Mouse (Mus musculus): ENCODE data around the gene 2310046K23Rik. TPM values are rescaled to one million over a fixed set of nuclear protein-coding genes. Genes with fewer than 3 reads are reported as not detected.

Gene 2310046K23Rik
- polyA plus RNA-seq (2015; fragmentation: Nextera tagmentation; extraction: Ambion mirVana) = not detected in 2 replicates

DNA sequence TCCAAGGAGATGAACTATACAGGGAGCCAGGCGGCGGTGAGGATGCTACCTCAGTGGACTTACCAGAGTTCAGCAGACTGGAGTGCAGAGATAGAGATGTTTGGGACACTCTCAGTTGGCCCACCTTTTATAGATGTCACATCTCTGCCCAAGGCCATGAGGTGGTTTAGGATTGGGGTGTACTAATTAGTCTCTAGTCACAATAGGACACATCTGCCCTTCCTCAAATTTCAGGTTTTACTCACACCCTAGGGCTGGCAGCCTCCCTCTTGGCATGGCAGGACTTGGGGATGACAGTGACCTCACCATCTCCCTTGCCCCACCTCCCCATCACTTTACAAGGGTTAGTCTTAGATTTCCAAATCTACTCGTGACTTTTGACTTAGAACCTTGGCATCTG lies at the start of gene 2310046K23Rik:
2310046K23Rik (minus strand) TSS at position 101 of the 400 bp plus-strand sequence.
- Histone ChIP-seq H3K36me3 (replicated peaks) (no peaks in the 10 kb centered on the region), H3K4me1 (replicated peaks) (no peaks in the 10 kb centered on the region), H3K9ac (no peak within 1 kb of the TSS), H3K4me3 (replicated peaks) (no peak within 1 kb of the TSS), H3K4me2 (no peak within 1 kb of the TSS), H3K27ac (replicated peaks) (no peak within 1 kb of the TSS), H3K9me3 (replicated peaks) (no peaks in the 10 kb centered on the region), H3K27me3 (no peaks in the 10 kb centered on the region)
- 70% methylated on average over 3 of the region's 3 CpGs for WGBS (ENCODE audit: insufficient replicate concordance)
- ATAC-seq (ENCODE audit: insufficient read depth) = no peak

DNA sequence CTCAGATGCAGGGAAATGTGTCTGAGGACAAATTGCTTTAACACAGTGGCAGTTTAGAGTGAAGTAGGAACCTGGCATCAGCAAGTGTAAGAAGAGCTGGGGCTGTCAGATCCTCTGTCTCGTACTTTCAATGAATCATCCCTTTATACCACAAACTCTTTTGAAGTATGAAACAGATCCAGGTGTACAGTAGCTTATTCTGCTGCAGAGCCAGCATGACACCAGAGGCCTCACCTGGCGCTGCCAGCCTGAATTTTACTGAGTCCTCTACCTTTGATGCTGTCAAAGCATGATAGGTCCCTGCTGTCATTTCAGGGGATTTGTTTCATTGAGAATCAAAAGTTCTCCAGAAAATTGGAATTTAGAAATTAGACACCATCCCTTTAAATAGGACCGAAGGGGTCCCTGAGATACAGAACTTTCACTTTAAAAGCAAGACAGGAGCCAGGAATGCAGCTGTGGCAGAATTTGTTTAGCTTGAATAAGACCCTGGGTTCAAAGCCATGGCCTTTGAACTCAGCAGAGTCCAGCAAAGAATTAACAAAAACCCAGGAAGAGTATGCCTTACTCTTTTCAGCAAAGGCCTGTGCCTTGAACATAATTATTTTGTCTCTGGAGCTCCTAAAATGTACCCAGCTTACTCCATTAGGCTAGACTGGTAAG lies 49.0 kb upstream of the 2310046K23Rik start:
- 46% methylated on average over 3 of the region's 3 CpGs for WGBS (ENCODE audit: insufficient replicate concordance)
- Histone ChIP-seq H3K4me2 (no peak overlapping the region), H3K27me3 (no peaks in the 10 kb centered on the region), H3K4me1 (replicated peaks) (no peaks in the 10 kb centered on the region), H3K9ac (no peak overlapping the region), H3K9me3 (replicated peaks) (no peaks in the 10 kb centered on the region), H3K4me3 (replicated peaks) (no peak overlapping the region), H3K36me3 (replicated peaks) (no peaks in the 10 kb centered on the region), H3K27ac (replicated peaks) (no peak overlapping the region)
- ATAC-seq (ENCODE audit: insufficient read depth) = no peak

DNA sequence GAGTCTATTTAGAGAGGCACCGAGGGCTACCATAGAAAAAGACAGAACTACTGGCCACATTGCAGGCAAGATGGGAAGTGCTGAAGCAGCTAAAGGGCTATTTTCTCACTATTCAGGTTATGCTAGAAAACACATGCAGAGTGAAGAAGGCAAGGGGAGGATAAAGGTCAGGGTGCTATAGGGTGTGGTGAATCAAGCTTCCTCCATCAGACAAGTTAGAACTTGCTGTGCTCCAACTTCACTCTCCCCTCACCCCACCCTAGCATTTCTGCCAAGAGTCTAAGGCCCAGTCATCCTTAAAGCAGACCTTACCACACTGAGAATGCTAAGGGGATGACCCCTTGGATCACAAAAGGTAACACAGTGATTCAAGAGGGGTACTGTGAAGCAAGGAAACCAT lies 45.2 kb upstream of the 2310046K23Rik start:
- WGBS (ENCODE audit: insufficient replicate concordance) = 60% methylated on average over 1 of the region's 1 CpGs
- no peaks in the 10 kb centered on the region for H3K9me3 ChIP-seq (replicated peaks)
- H3K36me3 ChIP-seq (replicated peaks) = no peaks in the 10 kb centered on the region
- no peak overlapping the region for H3K4me2 ChIP-seq
- no peaks in the 10 kb centered on the region for H3K4me1 ChIP-seq (replicated peaks)
- H3K4me3 ChIP-seq (replicated peaks) = no peak overlapping the region
- no peak overlapping the region for H3K9ac ChIP-seq
- no peak for ATAC-seq (ENCODE audit: insufficient read depth)
- H3K27ac ChIP-seq (replicated peaks) = no peak overlapping the region
- H3K27me3 ChIP-seq = no peaks in the 10 kb centered on the region

DNA sequence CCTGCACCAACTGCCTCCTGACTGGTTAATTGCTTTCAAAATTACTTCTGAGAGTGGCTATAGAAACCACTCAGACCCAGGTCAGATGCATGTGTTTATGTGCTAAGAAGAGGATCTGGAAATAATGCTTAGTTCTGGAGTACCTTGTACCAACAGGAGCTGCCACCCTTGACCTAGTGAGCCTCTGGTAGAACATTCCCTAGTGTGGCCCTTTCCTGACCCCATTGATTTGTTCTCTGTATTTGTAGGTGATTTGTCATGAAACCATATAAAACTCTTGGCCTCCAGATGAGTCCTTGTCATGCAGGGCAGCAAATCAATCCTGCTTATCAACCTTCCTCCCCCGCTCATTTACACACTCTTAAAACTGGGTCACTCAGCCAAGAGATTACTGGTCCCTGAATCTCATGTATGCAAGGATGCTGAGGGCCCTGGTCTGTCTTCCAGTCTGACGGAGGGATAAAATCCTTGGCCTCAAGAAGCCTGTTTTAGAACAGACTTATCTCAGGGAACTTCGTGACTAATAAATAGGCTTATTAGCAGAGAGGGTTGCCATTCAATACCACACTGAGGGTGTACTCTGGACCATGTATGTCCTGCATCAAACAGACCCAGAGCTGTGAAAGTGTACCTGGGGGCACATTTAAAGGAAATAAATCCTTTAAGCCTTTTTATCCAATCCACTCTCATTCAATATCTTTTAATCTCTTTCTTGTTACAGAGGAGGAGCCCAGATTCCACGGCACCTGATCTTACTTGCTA lies 44.5 kb upstream of the 2310046K23Rik start:
- WGBS (ENCODE audit: insufficient replicate concordance) = 59% methylated on average over 4 of the region's 4 CpGs
- Histone ChIP-seq H3K4me2 (no peak overlapping the region), H3K27me3 (no peaks in the 10 kb centered on the region), H3K9ac (no peak overlapping the region), H3K9me3 (replicated peaks) (no peaks in the 10 kb centered on the region), H3K4me1 (replicated peaks) (no peaks in the 10 kb centered on the region), H3K36me3 (replicated peaks) (no peaks in the 10 kb centered on the region), H3K27ac (replicated peaks) (no peak overlapping the region), H3K4me3 (replicated peaks) (no peak overlapping the region)
- no peak for ATAC-seq (ENCODE audit: insufficient read depth)

DNA sequence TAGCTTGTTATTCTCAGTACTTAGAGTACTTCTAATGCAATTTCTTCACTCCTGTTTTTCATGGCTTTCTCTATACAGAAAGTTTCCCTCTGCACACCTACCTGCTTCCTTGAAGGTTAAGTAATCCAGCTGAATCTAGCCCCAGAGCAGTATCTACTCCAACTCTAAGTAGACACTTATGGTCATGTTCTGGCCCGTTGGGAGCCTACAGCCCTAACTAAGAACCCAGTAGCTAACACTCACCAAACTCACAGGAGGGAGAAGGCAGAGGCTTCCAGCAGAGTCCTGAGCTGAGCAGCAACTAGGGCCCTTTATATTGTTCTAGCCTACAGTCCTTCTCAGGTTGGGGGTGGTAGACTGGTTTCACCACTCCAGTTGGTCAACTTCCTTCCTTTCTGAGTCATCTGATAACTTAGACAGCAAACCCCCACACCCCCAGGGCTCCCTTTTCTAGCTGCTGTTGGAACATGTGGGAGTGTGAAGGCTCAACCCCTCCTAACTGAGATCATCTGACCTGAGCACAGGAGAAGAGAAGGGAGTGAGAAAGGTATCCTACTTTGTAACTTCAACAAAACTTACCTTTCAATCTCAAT lies 39.2 kb upstream of the 2310046K23Rik start, which contains the start of gene Ivl:
Ivl (minus strand) TSS at position 287 of the 593 bp plus-strand sequence.
- WGBS (ENCODE audit: insufficient replicate concordance) = 52% methylated on average over 1 of the region's 1 CpGs
- Histone ChIP-seq H3K36me3 (replicated peaks) (no peaks in the 10 kb centered on the region), H3K27me3 (no peaks in the 10 kb centered on the region), H3K9ac (no peak within 1 kb of the TSS), H3K4me2 (no peak within 1 kb of the TSS), H3K9me3 (replicated peaks) (no peaks in the 10 kb centered on the region), H3K4me3 (replicated peaks) (no peak within 1 kb of the TSS), H3K4me1 (replicated peaks) (no peaks in the 10 kb centered on the region), H3K27ac (replicated peaks) (no peak within 1 kb of the TSS)
- ATAC-seq (ENCODE audit: insufficient read depth) = no peak

DNA sequence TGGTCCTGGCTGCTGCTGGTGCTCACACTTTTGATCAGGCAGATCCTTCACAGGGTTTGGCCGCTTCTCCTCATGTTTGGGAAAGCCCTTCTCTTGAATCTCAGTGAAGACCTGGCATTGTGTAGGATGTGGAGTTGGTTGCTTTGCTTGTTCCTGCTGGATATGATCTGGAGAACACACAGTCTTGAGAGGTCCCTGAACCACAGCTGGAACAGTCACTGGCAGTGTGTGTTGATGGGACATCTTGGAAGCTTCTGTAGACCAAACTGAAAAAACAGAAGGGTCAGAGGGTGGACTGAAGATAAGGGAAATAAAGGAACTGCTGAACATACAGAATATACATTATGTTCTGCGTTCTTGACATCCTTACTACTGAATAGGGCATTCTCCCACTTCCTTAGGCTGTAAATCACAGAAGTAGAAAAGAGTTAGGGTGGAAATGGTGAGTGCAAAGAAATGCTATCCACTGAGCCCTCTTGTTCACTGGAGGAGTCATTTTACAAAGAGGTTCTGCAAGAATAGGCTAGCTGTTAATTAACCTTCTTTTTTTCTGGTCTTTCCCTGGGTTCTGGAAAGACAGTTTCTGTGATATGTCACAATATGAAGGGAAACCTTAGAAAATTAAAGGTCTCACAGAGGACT lies 38.3 kb upstream of the 2310046K23Rik start:
- no peaks in the 10 kb centered on the region for H3K4me1 ChIP-seq (replicated peaks)
- no peaks in the 10 kb centered on the region for H3K27me3 ChIP-seq
- H3K9me3 ChIP-seq (replicated peaks) = no peaks in the 10 kb centered on the region
- 28% methylated on average over 2 of the region's 2 CpGs for WGBS (ENCODE audit: insufficient replicate concordance)
- H3K4me2 ChIP-seq = no peak overlapping the region
- no peak overlapping the region for H3K4me3 ChIP-seq (replicated peaks)
- no peak for ATAC-seq (ENCODE audit: insufficient read depth)
- no peaks in the 10 kb centered on the region for H3K36me3 ChIP-seq (replicated peaks)
- no peak overlapping the region for H3K27ac ChIP-seq (replicated peaks)
- no peak overlapping the region for H3K9ac ChIP-seq

DNA sequence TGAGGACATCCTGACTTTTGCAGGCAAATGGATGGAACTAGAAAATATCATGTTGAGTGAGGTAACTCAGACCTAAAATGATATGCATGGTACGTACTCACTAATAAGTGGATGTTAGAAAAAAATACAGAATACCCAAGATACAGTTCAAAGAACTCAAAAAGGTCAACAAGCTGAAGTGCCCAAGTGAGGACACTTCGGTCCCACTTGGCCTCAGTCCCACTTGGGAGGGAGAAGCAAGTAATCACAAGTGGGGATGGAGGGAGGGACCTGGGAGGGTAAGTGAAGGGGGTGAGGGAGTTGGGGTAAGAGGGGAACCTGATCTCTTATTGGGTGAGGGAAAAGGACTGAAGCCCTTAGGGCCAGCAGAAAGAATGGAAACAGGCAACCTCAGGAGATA lies 34.4 kb upstream of the 2310046K23Rik start:
- no peak overlapping the region for H3K4me2 ChIP-seq
- no peak for ATAC-seq (ENCODE audit: insufficient read depth)
- no peaks in the 10 kb centered on the region for H3K27me3 ChIP-seq
- H3K4me3 ChIP-seq (replicated peaks) = no peak overlapping the region
- no peaks in the 10 kb centered on the region for H3K36me3 ChIP-seq (replicated peaks)
- no peaks in the 10 kb centered on the region for H3K4me1 ChIP-seq (replicated peaks)
- no peak overlapping the region for H3K27ac ChIP-seq (replicated peaks)
- H3K9me3 ChIP-seq (replicated peaks) = no peaks in the 10 kb centered on the region
- H3K9ac ChIP-seq = no peak overlapping the region
- WGBS (ENCODE audit: insufficient replicate concordance) = 59% methylated on average over 2 of the region's 2 CpGs

DNA sequence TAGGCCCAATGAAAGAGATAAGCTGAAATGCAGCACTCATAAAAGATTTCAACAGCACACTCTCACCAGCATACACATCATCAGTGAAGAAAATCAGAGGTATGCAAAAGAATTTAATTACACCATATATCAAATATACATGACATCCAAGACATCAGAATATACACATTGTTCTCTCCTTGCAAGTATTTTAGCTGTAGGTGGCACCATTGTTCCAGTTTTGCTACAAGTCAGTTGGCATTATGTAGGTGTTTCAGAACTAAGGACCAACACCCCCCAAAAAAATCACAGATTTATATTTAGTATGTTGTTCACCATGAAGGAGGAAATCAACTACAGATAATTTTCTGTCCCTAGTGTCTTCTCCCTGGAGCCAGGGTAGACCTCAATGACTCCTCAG lies 31.1 kb upstream of the 2310046K23Rik start:
- no peaks in the 10 kb centered on the region for H3K27me3 ChIP-seq
- no peak overlapping the region for H3K4me2 ChIP-seq
- H3K9ac ChIP-seq = no peak overlapping the region
- no peak overlapping the region for H3K4me3 ChIP-seq (replicated peaks)
- H3K4me1 ChIP-seq (replicated peaks) = no peaks in the 10 kb centered on the region
- ATAC-seq (ENCODE audit: insufficient read depth) = no peak
- H3K36me3 ChIP-seq (replicated peaks) = no peaks in the 10 kb centered on the region
- H3K9me3 ChIP-seq (replicated peaks) = no peaks in the 10 kb centered on the region
- no peak overlapping the region for H3K27ac ChIP-seq (replicated peaks)

DNA sequence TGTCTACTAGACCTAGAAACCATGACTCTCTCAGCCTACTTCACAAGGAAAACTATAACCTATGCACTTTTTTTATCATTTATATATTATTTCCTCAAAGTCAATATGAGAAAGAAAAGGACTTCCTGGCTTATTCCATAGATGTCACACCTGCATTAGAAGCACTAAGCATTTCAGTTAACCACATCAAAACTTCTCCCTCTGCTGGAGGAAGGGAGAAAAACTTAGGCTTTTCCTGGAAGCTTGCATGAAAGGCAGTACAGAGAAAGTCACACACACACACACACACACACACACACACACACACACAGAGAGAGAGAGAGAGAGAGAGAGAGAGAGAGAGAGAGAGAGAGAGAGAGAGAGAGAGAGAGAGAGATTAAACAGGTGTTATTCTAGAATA lies 22.0 kb downstream of the 2310046K23Rik start:
- Histone ChIP-seq H3K4me3 (replicated peaks) (no peak overlapping the region), H3K36me3 (replicated peaks) (no peaks in the 10 kb centered on the region), H3K4me1 (replicated peaks) (no peaks in the 10 kb centered on the region), H3K4me2 (no peak overlapping the region), H3K27ac (replicated peaks) (no peak overlapping the region), H3K27me3 (no peaks in the 10 kb centered on the region), H3K9ac (no peak overlapping the region), H3K9me3 (replicated peaks) (no peaks in the 10 kb centered on the region)
- no peak for ATAC-seq (ENCODE audit: insufficient read depth)

DNA sequence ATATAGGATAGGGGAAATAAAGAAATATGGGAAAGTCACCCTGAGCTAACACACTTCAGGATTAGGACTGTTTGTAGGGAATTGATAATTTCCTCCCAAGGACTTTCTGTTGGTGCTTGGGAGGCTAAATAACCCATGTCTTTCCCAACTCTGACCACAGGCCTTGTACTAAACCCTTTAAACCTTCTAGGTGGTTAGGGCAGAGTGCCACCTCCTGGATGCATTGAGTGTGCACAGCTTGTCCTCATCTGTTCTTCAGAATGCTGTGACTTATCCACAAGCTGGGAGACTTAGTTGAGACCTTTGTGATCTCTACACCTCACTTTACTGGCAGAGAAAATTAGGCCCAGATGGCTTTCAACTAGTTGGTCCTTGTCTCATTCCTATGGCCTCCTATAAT lies 23.5 kb downstream of the 2310046K23Rik start:
- no peak for ATAC-seq (ENCODE audit: insufficient read depth)
- Histone ChIP-seq H3K4me1 (replicated peaks) (no peaks in the 10 kb centered on the region), H3K36me3 (replicated peaks) (no peaks in the 10 kb centered on the region), H3K4me3 (replicated peaks) (no peak overlapping the region), H3K27ac (replicated peaks) (no peak overlapping the region), H3K27me3 (no peaks in the 10 kb centered on the region), H3K4me2 (no peak overlapping the region), H3K9ac (no peak overlapping the region), H3K9me3 (replicated peaks) (no peaks in the 10 kb centered on the region)

DNA sequence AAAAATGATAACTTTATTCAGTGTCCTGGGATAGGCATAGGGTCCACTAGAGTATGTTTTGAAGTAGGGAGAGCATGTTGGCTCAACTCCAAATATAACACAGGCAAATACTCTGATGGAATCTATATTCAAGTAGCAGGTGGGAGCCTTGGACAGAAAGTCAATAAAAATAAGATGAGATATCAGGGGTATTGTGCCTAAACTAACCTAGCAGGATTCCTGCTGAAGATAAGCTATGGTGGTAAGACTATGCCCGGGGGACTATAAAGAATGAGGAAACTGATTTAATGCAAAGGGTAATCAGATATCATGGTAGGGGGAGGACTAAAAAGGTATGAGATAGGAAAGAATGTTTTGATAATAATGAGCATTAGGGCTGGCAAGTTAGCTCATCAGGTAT lies 26.1 kb downstream of the 2310046K23Rik start:
- ATAC-seq (ENCODE audit: insufficient read depth) = no peak
- Histone ChIP-seq H3K4me2 (no peak overlapping the region), H3K27me3 (no peaks in the 10 kb centered on the region), H3K4me3 (replicated peaks) (no peak overlapping the region), H3K4me1 (replicated peaks) (no peaks in the 10 kb centered on the region), H3K27ac (replicated peaks) (no peak overlapping the region), H3K9me3 (replicated peaks) (no peaks in the 10 kb centered on the region), H3K36me3 (replicated peaks) (no peaks in the 10 kb centered on the region), H3K9ac (no peak overlapping the region)
- 65% methylated on average over 1 of the region's 1 CpGs for WGBS (ENCODE audit: insufficient replicate concordance)

All from liver, embryonic 15.5 days (tissue).